Comparison of ENCODE assay signal across 8 mouse cellular contexts in genomic region chr12:70910241-70910720, GRCm38 (mm10). TPM values are rescaled to one million over a fixed set of nuclear protein-coding genes. Genes with fewer than 3 reads are reported as not detected.
DNase-seq lines count a peak whose midpoint lies in the region; ATAC-seq lines count a peak whose summit lies in the region.

No protein-coding gene starts in this region.

- peak; percentile 80 to 95 for DNase-seq in adrenal gland, adult (ENCODE audit: inconsistent age in 2 of 2, low spot score in 1 of 2)
- DNase-seq in embryo, embryonic 10 days (ENCODE audit: low spot score): peak; percentile 88
- peak; percentile 66 for DNase-seq in gastrocnemius, postnatal 25 days
- DNase-seq in left cerebral cortex, postnatal 10 days (ENCODE audit: extremely low spot score in 1 of 2, low spot score in 2 of 2): peak; percentile 60 to 83
- DNase-seq in right cerebral cortex, postnatal 10 days (ENCODE audit: low spot score in 2 of 2): peak; percentile 79 to 81
- DNase-seq in urinary bladder, postnatal 14 days (ENCODE audit: low spot score): peak; percentile 86

- peak; percentile 61 for ATAC-seq in inflammation-experienced regulatory T-cells, adult 6 months
- peak; percentile 63 for ATAC-seq in megakaryocyte-erythroid progenitor cell, adult 5-6 weeks (replicated peaks; ENCODE audit: low FRiP score, low TSS enrichment, poor library complexity, severe bottlenecking)

- intact Hi-C loops in left cerebral cortex, postnatal 10 days (cut with DNase I): loop anchor here (1.0 kb wide), 1 partner anchor 415 kb away; no protein-coding TSS in a partner anchor

RNA-seq across cellular contexts. Expression of gene Actr10, which starts 27.4 kb away (rescaled TPM):
- total RNA-seq in gastrocnemius, postnatal 25 days (2021): 10 to 100 TPM; 84.6 to 87.0 TPM
- 100 to 1,000 TPM; 195 to 260 (median 256) TPM for polyA plus RNA-seq in inflammation-experienced regulatory T-cells, adult 6 months (2017; shearing (Covaris generic))
- 100 to 1,000 TPM; 184 to 195 TPM for total RNA-seq in left cerebral cortex, postnatal 10 days (2021)
- 52.7 and 85.1 TPM in 2 replicates for total RNA-seq in megakaryocyte-erythroid progenitor cell, adult 5-6 weeks (2014; fragmentation: Nextera tagmentation)
- 54.8 and 65.0 TPM in 2 replicates for total RNA-seq in megakaryocyte-erythroid progenitor cell, adult 5-6 weeks (2017)

Comparison
In these comparisons a context has a peak if more than half of its experiments do, and no peak if none do; other contexts are left out.
1. Peak in every context shown above with its lines: DNase-seq and ATAC-seq.